In the genomic region with DNA sequence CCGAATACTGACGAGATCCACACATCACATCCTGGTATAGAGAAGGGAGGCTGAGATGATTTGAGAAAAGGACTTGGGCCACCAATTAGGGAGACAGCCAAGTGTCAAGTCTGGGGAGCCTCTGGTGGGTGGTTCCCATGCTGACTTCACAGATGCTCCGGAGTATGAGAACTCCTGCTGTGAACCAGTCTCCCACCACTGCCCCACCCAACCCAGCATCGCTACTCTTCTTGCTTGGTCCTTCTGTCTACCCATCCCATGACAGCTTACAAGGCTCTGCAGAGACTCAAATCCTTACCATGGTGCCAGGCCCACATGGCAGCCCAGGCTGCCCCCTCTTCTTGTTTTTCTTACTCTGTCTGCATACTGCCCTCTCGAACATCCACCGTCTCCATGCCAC, we compare ENCODE assay signal across 22 mouse cellular contexts.
DNase-seq lines count a peak whose midpoint lies in the region; ATAC-seq and TF ChIP-seq lines count a peak whose summit lies in the region.
"Had no signal": no experiment of that assay in that cellular context is flagged by ENCODE, and none has a peak within 500 bp of the region (broad histone marks: within the 10 kb centered on the region; RNA-seq: fewer than 3 reads in every experiment).

No protein-coding gene starts in this region.

- no peak overlapping the region for H3K27ac ChIP-seq in heart, embryonic 10.5 days
- no peak overlapping the region for H3K27ac ChIP-seq in midbrain, embryonic 13.5 days
- no peak overlapping the region for H3K27ac ChIP-seq in midbrain, postnatal 0 days (ENCODE audit: low read depth, low read length)

- 0 out of 2 replicates have a peak, but pooled peaks have one; percentile 3 for ATAC-seq in midbrain, embryonic 13.5 days
- ATAC-seq in midbrain, postnatal 0 days (ENCODE audit: low FRiP score) = no peak
- ATAC-seq: activated CD4-positive, CD25-positive, alpha-beta regulatory T cell, adult 4 months; CD4-positive, CD25-positive, alpha-beta regulatory T cell, adult 4 months; Patski had no signal

- no peak overlapping the region for H3K4me2 ChIP-seq in midbrain, embryonic 13.5 days (replicated peaks)
- no peak overlapping the region for H3K4me2 ChIP-seq in midbrain, postnatal 0 days (ENCODE audit: low read depth, low read length, poor library complexity, severe bottlenecking)

- TF ChIP-seq CTCF in midbrain, postnatal 0 days (IDR thresholded peaks at IDR 0.05) = no peak

- DNase-seq in heart, adult 11 months = peak; percentile 55
- no peak for DNase-seq in heart, postnatal 25 days (ENCODE audit: low spot score)
- DNase-seq in heart, embryonic 10.5 days (ENCODE audit: low spot score) = peak; percentile 58
- no peak for DNase-seq in heart, adult 8-10 months (ENCODE audit: low spot score)
- DNase-seq in midbrain, postnatal 0 days (ENCODE audit: low spot score) = no peak
- peak; percentile 26 for DNase-seq in testis, postnatal 10 days (ENCODE audit: low spot score)
- DNase-seq in testis, postnatal 14 days (ENCODE audit: low spot score) = no peak
- DNase-seq: adrenal gland, adult 2 months; adrenal gland, adult 8-10 months; adrenal gland, postnatal 10 days; adrenal gland, postnatal 14 days; adrenal gland, postnatal 25 days; adrenal gland, postnatal 36 days; B cell, adult 2 months; cerebellum, adult 11 months; cerebellum, adult 11-12 months had no signal

- no peak overlapping the region for H3K4me3 ChIP-seq in heart, embryonic 10.5 days
- H3K4me3 ChIP-seq in midbrain, embryonic 13.5 days (replicated peaks) = no peak overlapping the region
- no peak overlapping the region for H3K4me3 ChIP-seq in midbrain, postnatal 0 days (ENCODE audit: low read depth, low read length)

- H3K27me3 ChIP-seq in heart, embryonic 10.5 days (ENCODE audit: insufficient read depth, poor library complexity, severe bottlenecking) = peaks cover 31% of the 10 kb centered on the region
- H3K27me3 ChIP-seq in midbrain, embryonic 13.5 days = no peaks in the 10 kb centered on the region
- H3K27me3 ChIP-seq in midbrain, postnatal 0 days (ENCODE audit: insufficient read depth, low read length) = no peaks in the 10 kb centered on the region
- H3K27me3 ChIP-seq: CH12.LX, Patski had no signal

- WGBS in heart, embryonic 10.5 days = 83% methylated on average over 6 of the region's 6 CpGs
- 94% methylated on average over 6 of the region's 6 CpGs for WGBS in midbrain, embryonic 13.5 days
- 97% methylated on average over 6 of the region's 6 CpGs for whole genome bisulfite sequencing in midbrain, postnatal 0 days

- H3K9me3 ChIP-seq in heart, embryonic 10.5 days = no peaks in the 10 kb centered on the region
- no peaks in the 10 kb centered on the region for H3K9me3 ChIP-seq in midbrain, embryonic 13.5 days
- no peaks in the 10 kb centered on the region for H3K9me3 ChIP-seq in midbrain, postnatal 0 days (ENCODE audit: low read length)

- H3K36me3 ChIP-seq in heart, embryonic 10.5 days = no peaks in the 10 kb centered on the region
- no peaks in the 10 kb centered on the region for H3K36me3 ChIP-seq in midbrain, embryonic 13.5 days
- H3K36me3 ChIP-seq in midbrain, postnatal 0 days (ENCODE audit: insufficient read depth, low read length) = no peaks in the 10 kb centered on the region
- H3K36me3 ChIP-seq: G1E had no signal

- H3K9ac ChIP-seq in midbrain, embryonic 13.5 days (replicated peaks) = no peak overlapping the region
- H3K9ac ChIP-seq in midbrain, postnatal 0 days (replicated peaks; ENCODE audit: low read length, poor library complexity, severe bottlenecking) = no peak overlapping the region

- H3K4me1 ChIP-seq in heart, embryonic 10.5 days = no peaks in the 10 kb centered on the region
- peaks cover 8% of the 10 kb centered on the region for H3K4me1 ChIP-seq in midbrain, embryonic 13.5 days (replicated peaks)
- H3K4me1 ChIP-seq in midbrain, postnatal 0 days (ENCODE audit: insufficient read depth, low read length) = no peaks in the 10 kb centered on the region; the same call in 1 of the 2 replicates

- intact Hi-C loops in heart, postnatal 25 days (cut with DNase I) = no loop called here

Comparison
In these comparisons a context has a peak if more than half of its experiments do, and no peak if none do; other contexts are left out.
1. DNase-seq: peak in heart, adult 11 months (single experiment), heart, embryonic 10.5 days (single experiment) and testis, postnatal 10 days (single experiment); none in heart, postnatal 25 days (single experiment), heart, adult 8-10 months (single experiment), midbrain, postnatal 0 days (single experiment) and testis, postnatal 14 days (single experiment).